Mouse (Mus musculus): ENCODE measurements at regions not wholly inside any gene's neighbourhood (a gene's known extent, or its start where the extent isn't known, plus 50 kb on each side); places are given as distances from the start of the nearest gene placed in this dataset.
A peak's percentile ranks its signal among the peaks of the same experiment; 100 is the strongest.

DNA sequence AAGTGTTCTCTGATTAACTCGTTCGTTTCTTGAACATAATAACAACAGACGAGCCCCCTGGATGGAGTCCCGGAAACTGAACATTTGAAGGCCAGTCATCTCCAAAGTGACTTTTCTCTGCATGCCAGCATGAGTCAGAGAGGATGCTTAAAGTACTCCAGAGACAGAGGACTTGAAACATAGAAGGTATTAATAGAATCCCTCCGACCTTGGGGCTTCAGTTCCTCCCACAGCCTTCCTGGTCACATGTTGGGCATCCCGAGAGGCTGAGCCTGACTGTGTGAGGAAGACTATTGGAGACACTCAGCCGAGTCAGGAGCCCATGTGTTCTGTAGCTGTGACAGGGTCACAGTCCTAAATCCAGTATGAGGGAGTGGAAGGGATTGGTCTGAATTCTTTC lies 232.7 kb upstream of the Serp2 start:
- peak; percentile 81 for DNase-seq (ENCODE audit: low read depth)

DNA sequence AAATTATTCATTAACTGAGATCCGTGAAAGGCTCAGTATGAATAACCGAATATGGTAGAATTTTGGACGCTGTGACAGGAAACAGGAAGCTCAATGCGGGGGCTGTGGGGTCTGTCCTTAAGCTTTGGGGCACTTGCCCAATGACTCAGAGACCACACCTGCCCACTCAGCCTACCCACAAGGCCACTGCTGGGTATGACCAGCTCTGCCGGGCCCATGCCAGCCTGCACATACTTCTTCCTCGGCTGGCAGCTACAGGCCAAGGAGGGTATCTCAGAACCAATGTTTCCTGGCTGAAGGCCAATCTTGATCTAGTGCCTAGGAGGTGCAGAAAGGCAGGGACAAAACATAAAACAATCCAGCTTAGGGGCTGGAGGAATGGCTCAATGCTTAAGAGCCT lies 230.9 kb upstream of the Serp2 start:
- DNase-seq (ENCODE audit: low read depth) = peak; percentile 100

DNA sequence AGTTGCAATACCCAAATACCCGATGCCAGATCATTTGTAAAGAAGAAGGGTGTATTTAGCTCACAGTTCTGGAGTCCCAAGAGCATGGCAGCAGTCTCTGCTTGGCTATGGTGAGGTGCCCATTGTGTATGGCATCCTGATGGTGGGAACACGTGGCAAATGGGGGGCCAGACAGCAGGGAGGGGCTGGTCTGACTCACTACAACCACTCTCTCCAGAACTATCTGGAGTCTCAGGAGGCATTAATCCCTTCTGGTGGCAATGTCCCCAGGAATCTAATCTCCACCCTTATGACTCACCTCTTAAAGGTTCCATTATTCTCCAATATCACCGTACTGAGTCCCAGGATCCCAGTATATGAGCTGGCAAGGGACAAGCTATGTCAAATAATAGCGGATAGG lies 229.5 kb upstream of the Serp2 start:
- DNase-seq (ENCODE audit: low read depth) = peak; percentile 19

DNA sequence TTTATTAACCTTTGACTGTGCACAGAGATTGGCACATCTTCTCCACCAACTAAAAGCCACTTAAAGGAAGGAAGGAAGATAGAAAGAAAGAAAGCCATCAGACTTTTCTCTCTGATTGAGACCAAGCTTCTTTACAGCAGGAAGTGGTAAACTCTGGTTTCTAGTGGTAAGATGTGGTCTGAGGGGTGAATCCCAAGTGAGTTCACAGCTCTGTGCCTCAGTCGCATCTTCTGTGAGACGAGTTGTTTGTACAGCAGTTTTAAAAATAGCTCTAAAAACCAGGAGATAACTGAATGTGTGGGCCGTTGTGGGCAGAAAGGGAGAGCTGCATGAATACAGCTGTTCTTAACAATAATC lies 224.8 kb upstream of the Serp2 start:
- peak; percentile 97 for DNase-seq (ENCODE audit: low read depth)

DNA sequence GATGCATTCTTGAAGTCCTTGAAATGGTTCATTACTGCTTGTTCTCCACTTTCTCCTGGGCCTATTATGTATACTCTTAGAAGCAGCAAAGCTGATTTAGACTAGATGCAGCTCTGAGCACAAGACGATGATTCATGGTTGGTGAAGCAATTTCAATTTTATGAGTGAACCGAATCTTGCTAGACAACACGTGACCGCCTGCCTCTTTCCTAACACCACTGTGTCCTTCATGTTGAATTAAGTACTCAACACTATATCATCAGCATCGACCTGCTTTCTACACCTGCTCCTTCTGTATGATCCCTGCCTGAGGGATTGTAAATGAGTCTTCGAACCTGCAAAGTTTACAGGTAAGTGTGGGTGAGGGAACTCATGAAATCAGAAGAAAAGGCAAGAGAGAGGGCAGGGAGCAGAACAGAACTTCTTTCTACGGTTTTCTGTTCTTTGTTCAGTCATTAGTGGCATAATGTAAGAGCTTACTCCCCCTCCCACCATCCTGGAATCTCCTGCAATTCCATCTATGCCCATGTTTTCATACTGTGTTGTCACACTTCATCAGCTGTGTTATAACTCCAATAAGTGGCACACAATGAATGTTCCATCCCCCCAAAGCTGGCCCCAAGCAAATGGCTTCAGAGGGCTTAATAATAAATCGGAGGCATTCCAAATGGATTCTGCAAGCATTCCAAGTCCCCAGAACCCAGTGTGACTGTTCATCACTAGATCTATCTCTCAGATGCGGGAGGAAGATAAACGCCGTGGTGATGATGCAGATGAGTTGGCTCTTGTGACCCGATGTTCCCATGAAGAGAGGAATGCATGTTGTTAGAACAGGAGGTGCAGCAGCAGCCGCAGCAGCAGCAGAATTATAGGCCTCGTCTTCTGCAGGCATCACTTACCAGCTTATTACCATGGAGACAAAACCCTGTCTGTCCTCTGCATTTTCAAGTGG lies 224.2 kb upstream of the Serp2 start:
- peak; percentile 89 for DNase-seq (ENCODE audit: low read depth)

DNA sequence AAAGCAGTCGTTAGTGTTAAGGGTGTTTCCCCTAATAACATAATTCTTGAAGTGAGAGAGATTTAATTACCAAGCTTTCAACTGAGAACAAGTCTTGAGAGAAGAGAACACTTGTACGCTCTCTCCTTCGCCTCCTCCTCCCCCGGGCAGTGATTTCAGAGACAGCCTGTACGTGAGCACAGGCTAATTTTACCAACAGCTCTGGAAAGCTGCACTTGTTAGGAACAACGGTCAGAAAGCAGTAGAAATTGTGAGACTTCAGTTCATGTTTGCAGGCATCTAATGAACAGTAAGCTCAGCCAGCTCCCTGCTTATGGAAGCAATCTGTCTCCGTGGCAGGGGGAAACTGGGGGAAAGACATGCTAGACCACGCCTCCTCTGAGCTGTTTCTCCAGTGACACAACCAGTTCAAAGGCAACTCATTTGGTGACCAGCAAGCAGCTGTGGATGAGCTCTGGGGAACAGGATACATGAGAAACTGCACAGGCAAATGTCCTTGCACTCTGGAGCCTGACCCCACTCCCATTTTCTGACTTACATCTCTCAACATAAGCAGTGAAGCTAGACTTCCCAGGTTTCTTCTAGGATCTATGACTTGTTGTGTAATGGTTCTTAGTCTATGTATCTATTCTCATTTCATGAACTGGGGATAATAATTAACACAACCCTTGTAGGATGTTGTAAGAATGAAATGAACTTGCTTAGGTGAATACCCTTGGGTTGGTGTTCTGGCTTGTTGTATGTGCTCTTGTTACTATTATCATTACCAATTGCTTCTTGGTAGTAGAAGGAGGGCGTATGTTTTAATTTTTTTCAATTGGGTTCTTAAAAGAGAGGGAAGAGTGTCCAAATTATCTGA lies 222.1 kb upstream of the Serp2 start:
- DNase-seq (ENCODE audit: low read depth) = no peak

DNA sequence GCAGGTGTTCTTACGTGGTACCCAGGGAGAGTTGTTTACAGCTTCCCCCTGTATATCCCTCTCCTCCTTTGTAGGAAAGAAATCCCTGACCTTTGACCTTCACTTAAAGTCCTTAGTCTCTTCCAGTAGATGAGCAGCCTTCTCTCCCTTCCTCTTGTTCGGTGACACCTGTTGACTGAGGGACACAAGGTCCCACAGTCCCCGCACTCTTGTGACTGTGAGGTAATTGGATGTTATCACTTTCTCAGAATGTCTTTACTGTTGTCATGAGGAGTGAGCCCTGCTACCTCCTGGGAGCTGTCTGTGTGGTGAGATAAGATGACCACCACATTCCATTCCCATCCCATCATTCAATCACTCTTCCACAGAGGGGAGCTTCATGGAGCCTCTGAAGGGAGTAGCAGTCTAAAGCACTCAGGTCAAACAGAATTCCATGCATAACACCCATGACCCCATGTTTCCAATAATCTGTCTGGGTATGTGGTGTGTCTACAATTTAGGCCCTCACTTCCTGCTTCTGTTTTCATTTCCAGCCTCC lies 218.8 kb upstream of the Serp2 start:
- DNase-seq (ENCODE audit: low read depth) = no peak

DNA sequence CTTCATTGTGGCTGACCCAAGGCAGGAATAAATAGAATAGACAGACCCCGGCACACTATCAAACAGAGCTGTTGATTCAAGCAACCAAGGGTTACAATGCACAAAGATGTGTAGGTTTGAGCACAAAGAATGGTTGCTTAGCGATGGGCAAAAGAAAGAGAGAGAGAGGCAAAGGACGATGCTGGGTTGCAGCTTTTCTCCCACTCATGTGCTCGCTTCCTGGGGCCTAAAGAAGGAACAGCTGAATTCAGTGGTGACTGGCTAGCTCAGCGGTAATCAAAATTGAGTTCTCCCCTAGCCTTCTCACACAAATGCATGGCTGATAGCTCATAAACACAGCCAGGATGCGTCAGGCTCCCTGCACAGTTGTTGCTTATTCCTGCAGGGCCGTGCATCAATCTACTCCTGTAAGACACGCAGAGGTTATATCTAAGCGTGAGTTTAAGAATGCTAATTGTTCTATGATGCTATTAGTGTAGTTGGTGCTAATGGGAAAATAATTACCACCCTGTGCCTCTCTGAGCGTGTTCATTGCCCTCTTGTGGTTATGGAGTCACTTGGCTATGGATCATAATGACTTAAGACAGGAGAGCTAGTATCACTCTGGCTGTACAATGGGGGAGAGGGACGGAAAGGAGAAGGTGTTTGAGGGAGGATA lies 216.2 kb upstream of the Serp2 start:
- peak; percentile 38 for DNase-seq (ENCODE audit: low read depth)

DNA sequence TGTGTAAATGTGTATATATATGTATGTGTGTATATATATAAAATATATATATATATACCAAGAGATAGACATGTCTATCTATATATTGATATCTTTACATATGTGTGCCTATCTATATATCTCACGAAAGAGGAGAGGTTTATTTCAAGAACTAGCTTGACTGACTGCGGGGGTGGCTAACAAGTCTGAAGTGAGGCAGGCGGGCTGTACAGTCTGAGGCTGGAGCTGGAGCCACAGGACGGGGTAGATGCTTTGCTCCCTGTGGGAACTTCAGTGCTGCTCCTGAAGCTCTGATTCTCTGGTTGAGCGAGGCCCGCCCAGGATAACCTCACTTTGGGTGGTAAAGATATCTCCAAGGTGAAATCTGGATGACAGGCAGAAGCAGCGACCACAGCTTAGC lies 213.4 kb upstream of the Serp2 start:
- no peak for DNase-seq (ENCODE audit: low read depth)

DNA sequence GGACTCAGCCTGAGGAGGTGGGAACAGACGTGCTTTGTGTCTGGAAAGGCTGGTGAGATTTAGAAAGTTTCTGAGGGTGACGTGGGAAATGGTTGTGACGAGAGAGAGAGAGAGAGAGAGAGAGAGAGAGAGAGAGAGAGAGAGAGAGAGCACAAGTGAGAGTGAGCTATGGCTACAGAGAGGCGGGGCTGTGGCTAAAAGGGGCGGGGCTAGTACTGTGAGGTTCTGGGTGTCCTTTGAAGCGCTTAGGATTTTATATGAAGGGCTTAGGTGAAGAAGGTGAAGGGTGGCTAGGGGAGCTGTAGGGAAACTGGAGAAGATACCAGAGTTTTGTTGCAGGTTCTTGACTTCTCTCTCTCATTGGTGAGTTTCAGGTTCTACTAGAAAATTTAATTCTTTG lies 210.6 kb upstream of the Serp2 start:
- DNase-seq (ENCODE audit: low read depth) = no peak

DNA sequence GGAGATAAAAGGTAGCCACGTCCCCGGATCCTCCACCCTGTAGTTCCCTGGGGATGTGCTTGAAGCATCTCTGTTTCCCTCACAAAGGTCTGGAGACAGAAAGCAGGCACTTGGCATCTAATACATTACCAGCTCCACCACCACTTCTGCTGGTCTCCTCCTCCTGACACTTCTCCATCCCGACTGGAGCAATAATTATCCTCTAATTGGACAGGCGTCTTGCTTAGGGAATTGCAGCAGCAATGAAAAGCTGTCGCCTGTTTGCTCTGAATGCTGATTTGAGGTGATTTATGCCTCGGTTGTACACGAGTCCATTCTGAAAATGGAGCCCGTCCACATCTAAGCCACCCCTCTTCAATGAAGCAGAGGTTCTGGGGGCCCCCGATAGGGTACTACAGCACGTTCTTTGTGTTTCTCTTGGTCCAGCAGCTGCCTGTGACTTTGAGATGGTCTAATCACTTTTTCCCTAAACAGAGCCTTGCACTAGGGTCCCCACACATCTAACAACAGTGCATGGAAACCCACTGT lies 209.6 kb upstream of the Serp2 start:
- DNase-seq (ENCODE audit: low read depth) = no peak

DNA sequence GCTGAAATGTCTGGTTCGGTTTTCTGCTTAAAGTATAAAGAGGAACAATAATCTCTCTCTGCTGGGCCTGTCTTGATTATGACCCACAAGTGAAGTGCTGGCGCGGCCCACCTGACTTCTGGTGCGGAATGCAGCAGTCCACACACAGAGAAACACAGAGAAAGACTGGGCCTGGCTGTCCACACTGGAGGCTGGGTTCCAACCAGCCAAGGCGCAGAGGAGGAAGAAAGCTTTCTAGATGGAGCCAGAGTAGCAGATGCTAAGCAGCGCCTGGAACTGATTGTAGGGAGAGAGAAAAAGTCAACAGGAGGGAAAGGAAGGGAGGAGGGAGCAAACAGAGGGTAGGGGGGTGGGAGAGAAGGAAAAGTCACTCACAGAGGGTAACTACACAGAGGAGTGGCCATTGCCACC lies 208.4 kb upstream of the Serp2 start:
- DNase-seq (ENCODE audit: low read depth) = no peak

DNA sequence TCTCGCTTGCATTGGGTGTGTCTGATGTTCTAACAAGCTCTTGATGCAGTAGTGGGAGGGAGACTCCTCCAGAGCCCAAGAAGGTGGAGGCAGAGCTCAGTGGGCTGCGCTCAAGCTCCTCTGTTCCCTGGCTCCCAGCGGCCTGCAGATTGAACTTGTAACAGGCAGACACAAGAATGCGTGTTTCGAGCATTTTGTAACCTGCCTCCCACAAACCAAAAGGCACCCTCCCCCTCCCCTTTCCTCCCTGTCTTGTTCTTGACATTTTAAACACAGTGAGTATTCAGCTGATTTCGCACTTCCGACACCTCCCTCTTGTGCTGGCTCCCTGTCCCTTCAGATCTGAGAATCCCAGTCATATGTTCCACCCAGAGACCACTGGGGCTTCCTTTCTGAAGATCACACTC lies 207.7 kb upstream of the Serp2 start:
- DNase-seq (ENCODE audit: low read depth) = no peak

DNA sequence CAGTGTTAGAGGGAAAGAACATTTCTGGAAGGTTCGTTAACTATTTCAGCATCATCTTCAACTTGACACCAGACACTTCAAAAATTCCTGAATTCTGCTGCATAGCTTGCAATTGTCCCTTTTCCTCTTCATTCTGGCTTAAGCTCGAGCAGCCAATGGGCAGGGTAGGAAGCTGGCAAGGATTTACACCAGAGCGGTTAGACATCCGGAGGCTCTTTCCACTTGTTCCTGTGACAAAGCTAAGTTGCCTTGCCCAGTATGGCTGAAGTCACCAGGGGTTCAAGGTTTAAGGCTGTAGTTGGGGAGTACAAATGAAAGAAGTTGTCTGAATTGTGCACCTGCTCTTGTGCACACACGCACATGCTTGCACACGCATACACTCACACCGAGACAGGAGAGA lies 206.8 kb upstream of the Serp2 start:
- no peak for DNase-seq (ENCODE audit: low read depth)

DNA sequence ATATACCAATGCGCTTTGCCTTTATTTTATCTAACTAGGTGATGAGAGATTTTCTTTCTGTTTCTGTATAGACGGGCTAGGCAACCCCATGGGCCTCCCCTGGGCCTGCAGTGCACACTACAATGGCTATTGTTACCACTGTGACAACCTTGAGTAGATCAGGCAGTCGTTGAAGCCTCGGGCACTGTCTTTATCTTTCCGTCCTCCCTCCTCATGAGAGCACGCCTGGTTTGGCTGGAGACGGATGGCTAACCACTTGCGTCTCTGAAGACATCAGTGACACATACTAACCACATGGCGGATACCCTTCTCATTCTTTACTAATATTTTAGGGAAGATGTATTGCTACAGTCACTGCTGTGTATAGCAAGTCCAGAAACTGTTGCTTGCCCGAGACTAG lies 206.1 kb upstream of the Serp2 start:
- DNase-seq (ENCODE audit: low read depth) = no peak

DNA sequence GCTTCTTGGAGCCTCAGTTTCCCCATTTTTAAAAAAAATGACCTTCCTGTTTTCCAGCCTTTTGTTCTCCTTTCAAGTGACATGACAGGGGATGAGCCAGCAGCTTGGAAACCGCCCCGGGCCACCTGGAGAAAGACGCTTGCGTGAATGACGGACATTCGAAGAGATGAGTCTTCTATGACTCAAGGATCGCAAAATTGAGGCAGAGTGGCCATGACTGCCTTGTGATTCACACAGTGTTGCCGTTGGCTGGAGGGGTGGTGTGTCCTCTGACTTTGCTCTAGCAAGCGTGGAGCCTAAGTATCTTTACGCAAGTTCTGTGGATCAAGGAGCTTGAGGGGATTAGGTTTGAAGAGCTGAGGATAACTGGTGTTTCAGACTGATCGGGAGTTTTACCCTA lies 205.0 kb upstream of the Serp2 start:
- DNase-seq (ENCODE audit: low read depth) = no peak

DNA sequence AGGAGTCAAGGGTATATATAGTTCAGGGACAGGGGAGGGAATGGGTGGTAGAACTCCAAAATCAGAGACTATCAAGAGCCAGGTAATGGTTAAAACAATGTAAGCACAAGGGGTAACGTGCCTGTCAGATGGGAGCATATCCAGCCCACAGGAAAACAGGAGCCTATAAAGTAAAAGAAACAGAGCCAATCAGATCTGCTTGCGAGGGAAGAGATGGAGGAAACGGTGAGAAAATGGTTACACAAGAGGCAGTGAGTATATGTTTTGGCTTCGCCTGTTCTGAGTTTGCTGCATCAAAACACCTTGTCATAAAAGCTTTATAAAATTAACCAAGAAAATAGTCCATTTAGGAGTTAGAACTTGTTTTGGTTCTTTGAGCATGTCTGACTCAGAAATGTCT lies 204.6 kb upstream of the Serp2 start:
- no peak for DNase-seq (ENCODE audit: low read depth)

DNA sequence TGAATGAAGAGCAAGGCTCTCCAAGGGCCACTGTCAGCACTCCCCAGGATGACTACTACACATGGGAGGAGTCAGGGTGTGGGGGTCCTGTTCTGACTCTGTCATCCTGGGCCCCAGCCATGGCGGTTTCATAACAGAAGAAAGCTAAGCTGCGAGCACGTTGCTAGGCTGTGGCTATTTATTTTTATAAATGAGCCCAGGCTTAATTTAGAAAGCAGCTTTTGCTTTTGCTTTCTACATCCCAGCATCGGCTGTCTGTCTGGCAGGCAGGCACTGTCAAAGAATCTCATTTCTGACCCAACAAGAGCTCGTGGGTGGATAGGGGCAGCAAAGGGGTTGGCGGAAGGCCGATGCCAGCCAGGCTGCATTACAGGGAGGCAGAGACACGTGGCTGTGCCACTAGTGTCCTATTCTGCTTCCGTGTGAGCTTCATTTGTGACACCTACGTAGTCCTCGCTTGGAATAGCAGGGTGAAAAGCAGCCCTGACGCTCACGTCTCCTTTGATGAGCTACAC lies 203.9 kb upstream of the Serp2 start:
- DNase-seq (ENCODE audit: low read depth) = no peak

DNA sequence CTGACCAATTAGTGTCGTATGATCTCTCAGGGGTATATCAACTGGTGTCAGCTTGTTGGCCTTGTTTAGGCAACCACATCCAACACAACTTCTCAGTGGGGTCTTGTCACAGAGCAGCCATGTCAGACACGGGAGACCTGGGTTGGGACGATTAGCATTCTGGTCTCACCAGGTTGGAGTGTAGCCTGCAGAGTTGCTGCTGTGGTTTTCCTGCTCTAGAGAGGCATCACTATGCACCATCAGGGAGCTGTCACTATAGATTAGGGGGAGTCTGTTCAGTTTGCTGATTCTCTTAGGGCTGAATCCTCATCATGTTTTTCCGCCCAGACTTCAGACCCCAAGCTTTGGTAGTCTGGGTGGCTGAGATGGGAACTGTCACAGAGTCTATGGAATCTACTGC lies 202.7 kb upstream of the Serp2 start:
- no peak for DNase-seq (ENCODE audit: low read depth)

DNA sequence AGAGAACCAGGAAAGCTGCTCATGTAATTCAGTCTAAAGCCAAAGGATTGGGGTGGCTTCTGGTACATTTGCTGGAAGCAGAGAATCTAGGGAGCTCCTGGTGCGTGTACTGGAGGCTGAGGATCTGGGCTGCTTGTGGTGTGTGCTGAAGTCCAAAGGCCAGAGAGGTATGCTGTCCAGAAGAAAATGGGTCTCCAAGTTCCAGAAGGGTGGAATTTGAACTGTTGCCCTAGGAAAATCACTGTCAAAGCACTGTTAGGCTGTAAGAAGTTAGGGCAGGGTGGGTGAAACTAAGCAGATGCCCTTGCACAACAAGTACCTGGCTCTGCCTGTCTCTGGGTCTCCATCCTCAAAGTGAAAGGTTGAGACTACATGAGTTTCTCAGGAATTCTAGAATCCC lies 201.9 kb upstream of the Serp2 start:
- DNase-seq (ENCODE audit: low read depth) = no peak

DNA sequence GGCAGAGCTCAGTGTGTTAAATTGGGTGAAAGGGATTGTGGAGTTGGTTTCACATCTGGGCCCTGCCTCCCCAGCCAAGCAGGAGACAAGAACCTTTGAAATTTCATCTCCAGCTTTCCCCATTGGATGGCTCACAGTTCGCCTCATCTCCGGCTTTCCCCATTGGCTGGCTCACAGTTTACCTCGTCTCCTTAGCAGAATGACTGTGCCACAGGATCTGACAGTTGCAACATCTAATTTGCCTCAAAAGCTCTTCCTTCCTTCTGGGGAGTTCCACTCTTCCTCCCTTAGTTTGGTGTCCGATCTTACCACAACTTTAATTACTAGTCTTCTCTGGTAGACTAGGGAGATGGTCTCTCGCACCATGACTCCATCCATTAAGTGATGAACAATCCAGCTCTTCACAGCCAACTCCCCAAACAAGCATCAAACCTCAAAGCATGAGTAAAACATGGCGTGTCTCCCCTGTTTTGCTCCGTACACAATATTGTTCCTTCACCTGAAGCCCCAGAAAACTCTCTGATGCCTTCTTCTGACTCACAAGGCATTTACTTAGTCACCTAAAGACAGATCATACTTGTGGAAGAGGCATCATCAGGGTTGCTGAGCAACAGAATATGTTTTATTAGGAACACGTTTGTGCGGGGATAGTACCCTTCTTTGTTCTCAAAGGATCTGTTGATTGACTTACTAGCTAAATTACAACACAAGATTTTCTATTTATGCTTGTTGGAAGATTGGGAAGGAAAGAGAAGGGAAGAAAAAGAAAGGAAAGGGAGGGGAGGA lies 199.1 kb upstream of the Serp2 start:
- peak; percentile 60 for DNase-seq (ENCODE audit: low read depth)

Measured in 416B (cell line).